Mouse (Mus musculus) c-Kit-positive CD71-negative TER-119-negative erythroid progenitor cells, embryonic 14.5 days (primary cell): Measurements from ENCODE around the gene Bicral.

Source experiments
- DNase-seq: peaks from one replicate; pipeline ENCODE4 v3.0.0-alpha.2; 2013; ENCODE audit warnings: low read depth

Gene Bicral

DNA sequence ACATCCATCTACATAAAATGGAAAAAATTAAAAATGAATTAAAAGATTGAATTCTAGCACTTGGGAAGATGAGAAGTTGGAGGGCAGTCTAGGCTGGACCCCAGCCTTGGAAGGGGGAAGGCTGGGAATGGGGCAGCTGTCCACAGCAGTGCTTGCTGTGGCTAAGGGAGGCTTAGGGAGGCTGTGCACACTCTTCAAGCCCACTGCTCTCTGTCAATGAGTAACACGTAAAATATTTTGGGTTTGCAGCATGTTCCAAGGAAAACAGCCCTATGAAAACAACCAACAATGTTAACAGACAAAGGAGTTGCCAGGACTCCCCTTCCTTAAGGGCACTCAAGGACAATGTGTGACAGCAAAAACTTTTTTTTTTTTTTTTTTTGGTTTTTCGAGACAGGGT is 15.3 kb downstream of the Bicral start:
- DNase-seq = no peak

DNA sequence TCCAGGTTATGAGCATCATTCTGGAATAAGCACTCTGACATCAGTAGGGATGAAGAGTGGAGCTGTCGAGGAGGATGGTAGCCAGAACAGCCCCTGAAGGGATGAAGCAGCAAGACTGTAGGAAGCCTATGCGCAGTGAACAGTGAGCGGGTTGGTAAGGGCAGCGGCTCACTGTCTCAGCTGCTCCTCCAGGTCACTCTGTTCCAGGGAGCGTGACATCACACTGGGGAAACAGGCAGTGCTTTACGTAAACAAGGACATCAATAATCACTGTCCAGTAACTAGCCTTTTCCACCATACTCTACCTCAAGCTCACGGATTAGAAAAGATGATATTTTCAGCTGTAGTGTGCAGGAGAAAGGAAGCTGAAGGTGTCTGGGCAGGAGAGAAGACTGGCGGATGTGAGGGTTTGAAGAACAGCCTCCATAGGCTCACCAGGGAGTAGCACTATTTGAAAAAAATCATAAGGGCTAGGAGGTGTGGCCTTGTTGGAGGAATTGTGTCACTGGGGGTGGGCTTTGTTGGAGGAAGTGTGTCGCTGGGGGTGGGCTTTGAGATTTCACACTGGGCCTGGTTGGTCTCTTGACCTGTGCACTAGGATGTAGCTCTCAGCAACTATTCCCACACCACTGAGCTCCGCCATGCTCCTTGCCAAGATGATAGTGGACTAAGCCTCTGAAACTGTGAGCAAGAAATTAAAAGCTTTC is 17.8 kb downstream of the Bicral start:
- DNase-seq = no peak

DNA sequence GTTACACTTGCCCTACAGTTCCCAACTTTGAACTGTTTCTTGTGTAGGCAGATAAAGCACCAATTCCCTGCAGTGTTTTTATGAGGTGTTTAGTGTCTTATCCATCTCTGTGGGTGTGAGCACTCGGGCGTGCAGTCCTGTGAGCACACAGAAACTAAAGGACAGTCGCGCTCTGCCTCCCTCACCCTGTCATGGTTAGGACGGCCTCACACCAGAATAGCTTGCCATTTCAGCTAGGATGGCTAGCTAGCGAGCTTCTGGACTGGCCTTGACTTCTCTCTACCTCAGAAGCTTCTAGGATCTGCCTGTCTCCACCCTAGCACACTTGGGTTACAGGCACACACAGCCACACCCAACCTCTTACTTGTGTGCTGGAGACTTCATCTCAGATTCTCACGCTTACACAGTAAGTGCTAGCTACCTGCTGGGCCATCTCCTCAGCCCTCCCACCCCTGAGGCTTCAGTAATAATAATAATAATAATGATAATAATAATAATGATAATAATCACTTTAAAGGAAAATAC is 19.8 kb downstream of the Bicral start:
- no peak for DNase-seq

DNA sequence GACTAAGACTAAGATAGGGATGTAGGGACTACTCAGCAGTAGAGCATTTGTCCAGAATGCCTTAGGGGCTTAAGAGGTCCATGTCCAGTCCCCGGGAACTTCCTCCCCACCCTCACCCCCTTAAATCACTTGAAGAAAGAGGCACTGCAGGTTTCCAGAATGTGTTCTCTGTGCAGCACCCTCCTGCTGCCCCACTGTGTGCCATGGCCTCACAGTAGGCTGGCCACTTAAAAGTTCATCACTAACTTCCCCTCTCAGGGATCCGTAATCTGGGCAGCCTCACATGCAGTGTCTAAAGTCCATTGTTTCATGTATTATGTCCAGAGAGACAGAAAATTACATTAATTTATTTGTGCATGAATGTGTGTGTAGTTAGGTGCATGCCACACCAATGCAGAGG is 20.4 kb downstream of the Bicral start:
- DNase-seq = no peak

DNA sequence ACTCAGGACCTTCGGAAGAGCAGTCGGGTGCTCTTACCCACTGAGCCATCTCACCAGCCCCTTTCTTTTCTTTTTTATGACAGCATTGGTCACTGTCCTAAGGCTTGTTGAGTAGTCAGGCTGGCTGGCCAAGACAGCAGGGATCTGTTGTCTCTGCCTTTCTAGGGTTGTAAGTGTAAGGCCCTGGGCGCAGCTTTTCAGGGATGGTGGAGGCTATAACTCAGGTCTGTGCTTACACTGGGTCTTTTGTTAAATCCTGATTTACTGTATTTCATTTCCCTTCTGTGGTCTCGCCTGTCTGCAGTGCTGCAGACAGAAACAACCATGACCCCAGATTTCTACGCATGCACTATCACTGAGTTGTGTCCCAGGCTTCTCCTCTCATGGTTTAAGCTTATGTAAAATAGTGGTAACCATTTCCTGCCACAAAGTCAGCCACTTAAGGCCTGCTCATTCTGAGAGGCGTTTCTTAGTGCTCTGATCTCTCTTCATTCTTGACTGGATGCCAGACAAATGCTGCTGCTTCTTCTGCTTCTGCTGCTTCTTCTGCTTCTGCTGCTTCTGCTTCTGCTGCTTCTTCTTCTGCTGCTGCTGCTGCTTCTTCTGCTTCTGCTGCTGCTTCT is 23.1 kb downstream of the Bicral start:
- no peak for DNase-seq

DNA sequence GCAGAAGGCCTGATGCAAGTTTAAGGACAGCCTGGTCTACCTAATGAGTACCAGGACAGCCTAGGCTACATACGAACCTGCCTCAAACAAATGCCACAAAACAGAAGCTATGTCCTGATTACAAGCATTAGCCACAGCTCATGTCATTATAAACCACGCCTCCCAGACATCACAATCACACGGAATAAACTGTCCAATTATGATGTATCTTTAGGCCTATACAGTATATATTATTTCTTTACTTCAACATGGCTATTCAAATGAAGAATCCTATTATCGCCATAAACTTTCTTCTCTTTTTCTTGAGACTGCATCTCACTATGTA is 25.3 kb downstream of the Bicral start:
- no peak for DNase-seq

DNA sequence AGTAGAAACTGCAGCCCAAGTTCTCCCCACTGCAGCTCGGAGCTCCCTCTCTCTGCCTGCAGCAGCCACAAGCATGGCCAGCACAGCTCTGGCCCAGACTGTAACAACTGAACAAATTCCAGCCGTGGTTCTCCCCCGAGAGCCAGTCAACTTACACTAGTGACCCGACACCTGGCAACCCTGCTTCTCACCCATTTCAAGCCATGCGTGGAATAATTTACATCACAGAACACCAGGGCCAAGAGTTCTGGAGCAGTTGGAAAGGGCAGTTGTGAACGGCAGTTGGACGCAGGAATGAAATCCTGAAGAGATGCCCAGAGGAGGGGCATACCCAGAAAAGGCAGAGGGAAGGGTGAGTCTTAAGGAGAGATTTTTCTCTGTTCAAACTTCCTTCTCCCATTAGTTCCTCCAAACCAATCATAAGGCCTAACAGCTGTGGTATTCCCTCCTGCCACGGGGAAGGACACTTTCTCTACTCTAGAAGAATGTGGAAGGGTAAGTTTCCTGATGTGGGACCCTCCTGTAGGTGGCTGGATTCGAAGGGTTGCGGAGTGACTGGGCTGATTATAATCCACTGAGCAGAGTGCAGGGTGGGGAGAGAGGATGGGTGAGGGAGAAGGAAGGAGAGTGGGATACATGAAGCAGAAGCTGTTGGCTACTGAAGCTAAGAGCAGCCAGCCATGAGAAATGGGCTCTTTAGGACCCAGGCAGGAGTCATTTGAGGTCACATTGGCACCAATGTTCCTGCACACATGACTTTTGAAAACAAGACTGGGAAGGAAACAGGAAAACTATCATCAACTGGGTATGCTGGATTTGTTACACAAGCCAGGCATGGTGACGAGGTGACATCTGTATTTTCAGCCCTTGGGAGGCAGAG is 25.9 kb downstream of the Bicral start:
- DNase-seq = no peak

DNA sequence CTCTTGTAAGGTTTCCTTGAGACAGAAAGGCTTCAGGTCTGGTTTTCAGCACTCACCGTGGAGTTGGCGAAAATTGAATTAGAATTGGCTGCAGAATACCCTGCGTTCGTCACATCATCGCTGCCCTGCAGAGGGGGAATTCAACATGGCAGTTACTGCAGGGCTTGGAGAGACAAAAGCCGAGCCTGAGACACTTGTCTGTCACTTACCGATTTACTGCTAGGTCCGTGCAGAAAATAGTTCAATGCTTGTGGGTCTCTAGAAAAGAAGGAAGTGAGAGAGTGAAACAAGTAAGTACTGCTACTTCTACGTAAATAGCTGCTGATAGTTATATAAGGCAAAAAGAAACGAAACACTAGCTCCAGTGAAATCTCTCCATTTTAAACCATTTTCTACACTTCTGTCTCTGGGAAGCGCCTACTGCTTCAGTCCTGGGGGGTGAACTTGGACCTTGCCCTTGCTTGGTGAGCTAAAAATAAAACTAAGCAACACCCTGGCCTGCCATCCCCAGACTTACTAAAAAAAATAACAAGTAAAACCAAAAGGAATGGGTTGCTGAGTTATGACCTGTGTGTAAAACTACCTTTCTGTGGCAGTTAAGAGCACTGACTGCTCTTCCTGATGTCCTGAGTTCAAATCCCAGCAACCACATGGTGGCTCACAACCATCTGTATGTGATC is 28.3 kb downstream of the Bicral start:
- DNase-seq = no peak

DNA sequence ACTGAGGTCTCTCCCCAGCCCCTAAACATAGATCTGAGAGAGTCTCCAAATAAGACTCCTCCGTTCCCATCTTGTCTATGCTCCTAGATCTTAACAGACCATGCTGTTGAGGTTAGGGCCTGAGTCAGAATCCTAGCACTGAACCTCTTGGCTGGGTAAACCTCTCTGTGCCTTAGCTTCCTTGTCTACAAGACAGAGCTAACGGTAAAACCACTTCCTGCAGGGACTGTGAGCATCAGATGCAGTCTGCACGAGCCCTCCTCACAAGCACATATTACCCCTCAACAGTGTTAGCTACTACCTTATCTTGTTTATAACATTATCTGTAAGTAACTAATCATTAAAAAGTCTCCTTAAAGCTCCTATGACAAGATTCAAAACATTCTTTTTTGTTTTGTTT is 29.3 kb downstream of the Bicral start:
- DNase-seq = no peak

DNA sequence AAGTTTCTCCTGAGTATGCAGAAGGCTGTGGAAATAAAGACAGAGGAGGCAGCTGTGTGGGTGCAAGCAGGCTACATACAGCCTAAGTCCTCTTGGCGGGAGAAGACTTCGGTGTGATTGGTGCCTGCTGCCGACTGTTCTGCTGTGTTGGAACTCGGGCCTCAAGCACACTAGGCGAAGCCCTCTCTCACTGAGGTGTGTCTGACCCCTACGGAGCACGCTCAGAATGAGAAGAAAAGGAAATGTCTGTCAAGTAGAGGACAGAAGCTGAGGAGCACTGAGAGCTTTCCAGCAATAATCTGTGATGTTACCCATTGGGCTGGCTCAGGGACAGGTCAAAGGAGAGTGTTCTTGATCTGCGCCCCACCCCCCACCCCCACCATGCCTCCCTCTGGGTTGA is 35.2 kb downstream of the Bicral start:
- DNase-seq = no peak

DNA sequence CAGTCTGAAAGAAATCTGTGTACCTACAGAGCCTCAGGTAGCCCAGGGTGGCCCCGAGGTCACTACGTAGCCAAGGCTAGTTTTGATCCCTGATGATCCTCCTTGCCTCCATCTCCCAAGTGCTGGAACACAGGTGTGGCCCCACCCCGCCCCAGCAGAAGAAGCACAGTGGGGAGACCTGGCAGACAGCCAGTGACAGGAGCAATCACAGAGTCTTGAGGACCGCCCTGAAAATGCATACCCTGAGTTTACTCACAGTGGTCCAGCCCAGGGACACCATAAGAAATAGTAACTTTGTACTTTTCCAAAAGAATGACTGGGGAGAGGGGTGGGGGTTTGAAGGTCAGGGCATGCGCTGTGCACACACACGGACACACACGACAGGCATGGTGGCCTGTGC is 37.7 kb downstream of the Bicral start:
- no peak for DNase-seq

DNA sequence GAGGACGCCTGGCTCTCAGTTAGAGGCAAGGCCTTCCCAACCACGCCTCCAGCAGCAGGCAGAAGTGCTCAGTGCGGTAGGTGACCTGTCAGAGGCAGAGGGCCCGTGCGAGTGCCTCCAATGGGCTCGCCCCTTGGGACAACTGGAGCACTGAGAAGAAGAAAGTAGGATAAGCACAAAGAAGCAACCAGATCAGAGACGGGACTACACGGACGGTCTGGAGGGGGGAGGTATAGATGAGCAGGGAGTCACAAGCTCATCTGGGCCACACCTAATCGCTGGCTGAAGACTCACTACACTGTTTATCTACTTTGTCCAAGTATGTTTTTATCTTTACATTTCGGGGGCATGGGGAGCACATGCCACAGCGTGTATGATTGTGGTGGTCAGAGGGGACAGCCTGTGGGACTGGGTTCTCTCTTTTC is 40.5 kb downstream of the Bicral start:
- DNase-seq = no peak

DNA sequence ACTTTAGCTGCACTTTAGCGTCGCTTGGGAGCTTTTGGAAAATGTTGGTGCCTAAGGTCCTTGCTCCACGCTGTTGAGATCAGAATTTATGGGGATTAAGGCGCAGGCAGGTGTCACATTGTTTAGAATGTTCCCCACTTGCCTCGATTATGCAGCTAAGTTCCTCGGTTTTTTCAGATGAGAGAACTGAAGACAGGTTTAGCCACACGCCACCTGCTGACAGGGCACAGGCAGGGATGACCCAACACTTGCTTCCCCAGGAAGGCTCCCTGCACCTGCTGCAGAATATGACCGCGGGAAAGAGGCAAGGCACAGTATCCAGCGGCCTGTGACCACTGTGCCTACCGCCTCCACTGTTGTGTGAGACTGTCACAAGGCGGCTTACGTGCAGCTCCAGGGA is 42.0 kb downstream of the Bicral start:
- no peak for DNase-seq

DNA sequence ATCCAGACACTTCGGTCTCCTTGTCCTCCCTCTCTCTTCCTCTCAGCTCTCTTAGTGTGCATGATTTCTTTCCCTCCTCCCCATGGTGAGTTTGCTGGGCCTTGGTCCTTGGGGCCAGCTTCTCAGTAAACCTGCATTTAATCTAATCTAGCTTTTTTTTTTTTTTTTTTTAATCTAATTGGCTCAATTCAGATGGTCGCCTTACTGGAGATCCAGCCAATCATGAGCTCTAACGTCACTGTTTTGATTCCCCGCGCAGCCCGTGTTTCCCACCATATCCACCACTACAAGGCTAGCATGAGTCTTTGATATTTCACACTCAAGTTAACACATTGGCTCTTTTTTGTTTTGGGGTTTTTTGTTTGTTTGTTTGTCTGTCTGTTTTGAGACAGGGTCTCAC is 43.8 kb downstream of the Bicral start:
- DNase-seq = no peak

DNA sequence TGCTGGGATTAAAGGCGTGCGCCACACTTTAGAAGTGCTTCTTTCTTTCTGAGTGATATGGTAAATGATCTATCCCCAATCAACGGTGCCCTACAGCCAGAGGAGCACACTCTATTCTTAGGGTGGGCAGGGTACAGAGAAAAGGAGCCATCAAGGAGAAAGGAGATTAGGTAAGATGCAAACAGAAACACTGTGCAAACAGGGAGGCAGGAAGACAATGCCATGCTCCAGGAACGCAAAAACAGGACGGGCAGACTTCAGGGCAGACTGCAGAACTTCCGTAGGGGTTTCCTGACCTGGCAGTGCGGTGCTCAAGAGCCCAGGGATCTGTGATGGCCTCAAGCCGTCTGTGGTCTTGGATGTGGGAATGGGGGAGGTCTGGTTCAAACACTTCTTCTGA is 44.6 kb downstream of the Bicral start:
- no peak for DNase-seq

DNA sequence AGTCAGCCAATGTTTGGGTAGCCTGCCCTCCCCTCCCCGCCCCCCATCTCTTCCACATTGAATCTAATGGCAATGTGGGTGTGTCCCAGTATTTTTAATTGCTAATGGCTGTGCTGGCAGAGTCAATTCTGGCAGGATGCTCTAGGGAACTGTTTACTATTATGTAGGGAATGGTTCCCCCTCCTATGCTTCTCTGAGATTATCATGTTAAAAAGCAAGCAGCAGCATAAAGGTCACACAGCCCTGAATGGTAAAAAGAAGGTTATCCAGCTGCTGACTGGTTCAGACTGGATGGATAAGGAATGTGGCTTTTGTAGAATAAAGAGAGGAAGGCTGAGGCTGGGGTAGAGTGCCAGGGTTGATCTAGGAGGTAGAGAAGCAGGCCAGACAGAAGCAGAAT is 45.8 kb downstream of the Bicral start:
- no peak for DNase-seq

DNA sequence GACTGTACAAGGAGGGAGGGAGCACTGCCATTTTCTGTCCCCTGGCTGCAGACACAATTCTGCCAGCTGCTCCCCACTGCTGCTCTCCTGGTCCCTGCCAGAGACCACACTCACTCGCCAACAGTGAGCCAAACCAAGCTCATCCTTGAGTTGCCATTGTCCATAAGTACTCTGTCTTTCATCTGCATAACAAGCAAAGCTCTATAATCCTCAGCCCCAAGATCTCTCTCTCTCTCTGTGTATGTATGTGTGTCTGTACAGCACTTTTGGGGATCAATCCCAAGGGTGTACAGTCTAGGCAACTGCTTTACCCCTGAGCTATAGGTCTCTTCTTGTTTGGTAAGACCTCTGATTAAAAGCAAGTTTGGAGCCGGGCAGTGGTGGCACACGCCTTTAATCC is 47.6 kb downstream of the Bicral start:
- no peak for DNase-seq

DNA sequence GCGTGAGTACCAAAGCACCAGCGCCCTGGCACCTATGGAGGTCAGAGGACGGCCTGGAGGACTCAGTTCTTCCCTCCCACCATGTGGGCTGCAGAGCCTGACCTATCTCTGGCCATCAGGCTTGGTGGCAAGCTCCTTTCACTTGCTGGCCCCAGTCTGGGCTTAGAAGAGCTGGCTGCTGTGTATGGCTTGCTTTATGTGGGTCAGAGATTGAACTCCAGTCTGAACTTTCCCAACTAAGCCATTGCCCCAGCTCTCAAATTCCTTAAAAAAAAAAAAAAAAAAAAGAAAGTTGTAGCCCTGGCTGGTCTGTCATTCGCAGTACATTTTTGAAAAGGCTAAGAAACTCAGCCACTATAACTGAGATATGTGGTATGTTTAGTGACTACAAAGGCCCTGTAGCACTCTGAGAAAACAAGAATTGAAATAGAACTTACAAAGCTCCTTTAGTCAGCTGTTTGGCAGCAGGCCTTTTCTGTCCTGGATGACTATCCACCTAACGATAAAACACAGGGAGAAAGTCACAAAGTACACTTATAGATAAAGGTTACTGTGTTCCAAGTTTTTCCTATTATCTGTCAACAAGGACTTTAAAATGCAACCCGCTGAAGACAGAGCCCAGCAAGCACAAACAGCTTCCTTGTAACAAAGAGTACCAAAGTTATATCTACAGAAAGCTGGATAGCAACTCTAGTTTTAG is 49.0 kb downstream of the Bicral start:
- DNase-seq = no peak

DNA sequence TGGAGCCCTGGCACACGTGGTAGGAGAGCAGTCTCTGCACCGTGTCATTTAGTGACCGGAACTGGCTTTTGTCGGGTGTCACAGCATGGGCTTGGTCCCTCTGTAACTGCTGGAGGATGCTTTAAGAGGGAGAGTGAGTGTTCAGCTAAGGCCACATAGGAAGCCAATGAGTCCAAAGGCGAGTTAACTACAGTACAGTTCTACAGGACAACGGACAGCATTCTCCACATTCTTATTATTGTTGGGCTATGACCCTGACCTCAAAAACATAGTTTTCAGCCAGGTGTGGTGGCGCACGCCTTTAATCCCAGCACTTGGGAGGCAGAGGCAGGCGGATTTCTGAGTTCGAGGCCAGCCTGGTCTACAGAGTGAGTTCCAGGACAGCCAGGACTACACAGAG is 49.9 kb downstream of the Bicral start:
- no peak for DNase-seq

DNA sequence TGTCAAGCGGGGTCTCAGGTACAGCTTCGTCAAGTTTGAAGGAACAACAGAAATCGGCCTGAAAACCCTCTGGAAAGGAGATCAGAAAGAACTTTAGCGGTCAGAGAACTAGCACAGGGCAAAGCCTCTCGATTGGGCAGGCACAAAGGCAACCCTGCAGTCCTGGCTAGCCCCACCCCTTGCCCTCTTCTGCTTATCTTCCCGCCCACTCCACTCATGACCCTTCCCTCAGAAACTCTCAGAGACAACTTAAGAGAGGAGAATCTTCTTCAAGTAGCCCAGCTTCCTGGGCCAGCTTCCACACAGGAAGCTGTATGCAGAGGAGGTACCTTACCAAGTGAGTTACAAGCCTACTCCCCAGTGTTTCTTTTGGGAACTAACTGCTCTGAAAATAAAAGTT is 56.5 kb downstream of the Bicral start:
- DNase-seq = no peak

DNA sequence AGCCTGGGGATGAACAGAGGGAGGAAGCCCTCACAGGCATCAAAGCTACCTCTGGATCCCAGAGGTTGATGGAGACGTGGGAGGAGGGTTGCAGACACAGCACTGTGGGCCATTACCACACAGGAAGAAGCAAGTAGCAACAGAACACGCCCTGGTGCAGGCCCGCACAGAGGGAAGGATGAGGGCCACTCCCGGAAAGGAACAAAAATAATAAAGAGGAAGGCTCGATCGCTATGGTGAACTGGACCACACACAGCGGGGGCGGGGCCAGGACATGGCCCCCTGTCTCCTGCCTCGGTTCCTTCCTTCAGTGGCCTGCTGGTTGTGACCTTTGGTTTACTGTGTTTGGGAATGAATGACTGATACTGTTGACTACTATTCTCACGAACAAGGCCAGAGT is 58.6 kb downstream of the Bicral start:
- DNase-seq = no peak

DNA sequence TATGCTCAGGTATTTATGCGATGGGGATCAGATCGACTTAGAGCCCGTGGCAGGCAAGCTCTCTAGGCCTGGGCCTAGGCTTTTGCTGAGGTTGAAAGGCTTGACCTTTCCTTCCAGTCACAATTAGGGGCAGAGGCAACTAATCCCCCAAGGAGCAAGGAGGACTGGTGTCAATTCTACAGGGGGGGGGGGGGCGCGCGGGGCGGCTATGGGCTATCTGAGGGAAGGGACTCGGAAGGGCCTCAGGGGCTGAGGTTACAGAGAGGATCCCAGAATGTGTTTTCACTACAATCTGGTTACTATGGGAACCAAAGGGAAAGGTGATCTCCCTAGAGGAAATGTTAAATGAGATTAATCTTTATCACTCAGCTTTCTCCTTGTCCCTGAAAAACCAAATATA is 60.9 kb downstream of the Bicral start:
- DNase-seq = no peak
